Mouse (Mus musculus) limb, embryonic 13.5 days (tissue): ENCODE measurements around the gene Rundc1. TPM values are rescaled to one million over a fixed set of nuclear protein-coding genes. Genes with fewer than 3 reads are reported as not detected.
"Not testable (repeated sequence)": the region's sequence is repeated elsewhere in the genome, so short reads cannot be mapped to it uniquely, and the experiment has no call there.

Experiments
- ATAC-seq: fragments of 200-750 bp; cut with Nextera tagmentation; 2 replicates; pipeline ENCODE4 v1.8.0; 2017; ENCODE audit warnings: low read depth, moderate number of reproducible peaks, moderate TSS enrichment; ENCODE audit not compliant: low FRiP score
- H3K27ac ChIP-seq: fragments of 300-500 bp; sonication (generic); 2 replicates; pipeline ENCODE4 v1.5.1; 2015; ENCODE audit warnings: inconsistent platforms, mild to moderate bottlenecking, moderate library complexity
- H3K27me3 ChIP-seq: fragments of 300-500 bp; sonication (generic); 2 replicates; pipeline ENCODE4 v1.6.1; 2015; ENCODE audit warnings: mild to moderate bottlenecking, inconsistent platforms
- H3K36me3 ChIP-seq: fragments of 300-500 bp; sonication (generic); 2 replicates; pipeline ENCODE4 v1.6.1; 2015; ENCODE audit warnings: inconsistent platforms, mild to moderate bottlenecking, moderate library complexity
- H3K4me1 ChIP-seq: fragments of 300-500 bp; sonication (generic); 2 replicates; pipeline ENCODE4 v1.6.1; 2015; ENCODE audit warnings: inconsistent platforms
- H3K4me2 ChIP-seq: fragments of 300-500 bp; sonication (generic); replicated peaks from 2 replicates; pipeline ENCODE4 v1.6.1; 2015; ENCODE audit warnings: inconsistent platforms, mild to moderate bottlenecking, moderate library complexity
- H3K4me3 ChIP-seq: fragments of 300-500 bp; sonication (generic); 2 replicates; pipeline ENCODE4 v1.5.1; 2015; ENCODE audit warnings: moderate library complexity, mild to moderate bottlenecking, inconsistent platforms
- H3K9ac ChIP-seq: fragments of 300-500 bp; sonication (generic); 2 replicates; pipeline ENCODE4 v1.6.1; 2015; ENCODE audit warnings: mild to moderate bottlenecking, inconsistent platforms
- H3K9me3 ChIP-seq: fragments of 300-500 bp; sonication (generic); 2 replicates; pipeline ENCODE4 v1.6.1; 2016; ENCODE audit warnings: inconsistent platforms
- WGBS: fragments of 180-500 bp; shearing (Covaris S2); methylation state at CpG from one replicate; pipeline ENCODE4 v1.1.7; 2015; 5-methylcytosine and 5-hydroxymethylcytosine counted together
- polyA plus RNA-seq: library from polyadenylated mRNA; unstranded; fragments of >200 nt; fragmentation: Nextera tagmentation; extraction: Ambion mirVana; gene quantifications from 2 replicates; pipeline ENCODE4 v1.2.1, GENCODE M21; 2015

The Rundc1 gene
- polyA plus RNA-seq, 1 experiment from 2014 or later = 19.3 TPM

DNA sequence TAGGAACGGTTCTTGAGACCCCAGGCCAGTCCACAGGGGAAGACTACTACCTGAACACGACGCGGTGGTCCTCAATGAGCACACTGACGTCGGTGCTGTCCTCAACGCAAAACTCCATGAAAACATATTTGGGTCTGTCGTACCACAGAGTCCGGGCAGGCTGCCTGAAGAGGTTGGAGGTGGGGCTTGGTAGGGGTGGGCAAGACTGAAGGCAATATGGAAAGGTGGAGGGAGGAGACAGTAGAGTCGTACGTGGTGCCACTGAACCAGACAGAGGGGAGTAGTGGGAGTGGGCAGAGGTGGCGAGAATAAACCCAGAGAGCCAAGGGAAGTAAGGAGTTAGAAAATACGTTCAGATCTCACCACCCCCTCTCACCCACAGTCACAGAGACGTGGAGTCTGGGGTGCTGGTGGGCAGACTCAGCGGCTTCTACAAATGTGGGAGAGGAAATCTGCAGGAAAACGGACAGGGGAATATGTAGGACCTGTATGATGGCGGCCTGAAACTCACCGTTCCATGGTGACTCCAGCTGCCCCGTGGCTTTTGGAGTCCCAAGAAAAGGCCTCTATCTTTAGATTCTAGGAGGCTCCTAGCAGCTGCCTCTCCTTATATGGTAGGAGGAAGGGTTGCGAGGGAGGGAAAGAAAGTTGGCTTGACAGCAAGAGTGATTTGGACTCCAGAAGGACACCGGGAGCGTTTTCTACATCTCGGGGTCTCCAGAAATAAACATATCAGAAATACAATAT, 607 bp upstream of the Rundc1 start, which contains the start of gene Gm27029:
Gene Gm27029, minus strand, starts transcription at position 692 of the 747 bp plus-strand sequence.
- Histone ChIP-seq H3K27ac (peak within 1 kb of the TSS; percentile 65; the same call in 1 of the 2 replicates), H3K27me3 (no peaks in the 10 kb centered on the region), H3K36me3 (peaks cover under 1% of the 10 kb centered on the region), H3K4me1 (peaks cover 27% of the 10 kb centered on the region), H3K9ac (peak within 1 kb of the TSS; percentile 79), H3K4me2 (peak within 1 kb of the TSS; percentile 95), H3K9me3 (no peaks in the 10 kb centered on the region), H3K4me3 (peak within 1 kb of the TSS; percentile 75)
- 4% methylated on average over 23 of the region's 23 CpGs for WGBS
- ATAC-seq = peak; percentile 66

DNA sequence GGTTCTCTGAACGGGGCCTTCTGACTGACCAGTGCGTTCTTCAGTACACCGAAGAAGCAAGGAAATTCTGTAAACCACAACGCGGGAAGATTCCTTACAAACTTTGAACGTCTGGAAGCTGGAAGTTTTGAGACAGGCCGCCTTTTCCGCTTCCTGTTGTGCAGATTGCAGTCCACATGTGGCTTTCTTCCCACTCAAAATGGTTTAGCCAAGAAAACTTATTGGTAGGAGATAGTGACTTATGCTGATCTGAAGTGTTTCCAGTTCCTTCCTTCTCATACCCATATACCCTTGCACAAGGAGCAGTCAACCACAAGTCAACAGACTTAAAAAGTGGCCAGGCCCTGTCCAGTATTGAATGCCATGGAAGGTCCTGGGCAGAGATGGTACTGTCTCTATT, 1.3 kb downstream of the Rundc1 start:
- H3K4me3 ChIP-seq = peak overlapping the region; percentile 75
- peak overlapping the region; percentile 79 for H3K9ac ChIP-seq
- peaks cover 20% of the 10 kb centered on the region for H3K36me3 ChIP-seq
- WGBS = 62% methylated on average over 8 of the region's 8 CpGs
- H3K4me2 ChIP-seq = peak overlapping the region; percentile 95
- H3K4me1 ChIP-seq = peaks cover 27% of the 10 kb centered on the region
- ATAC-seq = no peak
- H3K27ac ChIP-seq = no peak overlapping the region
- H3K27me3 ChIP-seq = no peaks in the 10 kb centered on the region
- H3K9me3 ChIP-seq = no peaks in the 10 kb centered on the region

DNA sequence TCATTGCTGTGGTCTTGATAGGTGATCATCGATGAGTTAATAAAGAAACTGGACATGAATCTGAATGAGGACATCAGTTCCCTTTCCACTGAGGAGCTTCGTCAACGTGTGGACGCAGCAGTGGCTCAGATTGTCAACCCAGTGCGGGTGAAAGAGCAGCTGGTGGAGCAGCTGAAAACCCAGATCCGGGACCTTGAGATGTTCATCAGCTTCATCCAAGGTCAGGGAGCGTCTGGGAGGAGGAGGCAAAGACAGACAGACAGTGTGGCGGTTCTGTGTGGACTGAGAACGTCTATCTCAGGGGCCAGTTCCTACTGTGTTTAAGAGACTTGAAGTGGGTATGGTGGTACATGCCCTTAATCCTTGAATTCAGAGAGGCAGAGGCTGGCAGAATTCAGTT, 6.4 kb downstream of the Rundc1 start:
- 90% methylated on average over 9 of the region's 9 CpGs for WGBS
- ATAC-seq = no peak
- no peak overlapping the region for H3K9ac ChIP-seq
- no peak overlapping the region for H3K4me3 ChIP-seq
- H3K27me3 ChIP-seq = no peaks in the 10 kb centered on the region
- H3K27ac ChIP-seq = no peak overlapping the region
- H3K4me2 ChIP-seq = no peak overlapping the region
- peaks cover 8% of the 10 kb centered on the region for H3K4me1 ChIP-seq
- peaks cover 67% of the 10 kb centered on the region for H3K36me3 ChIP-seq
- no peaks in the 10 kb centered on the region for H3K9me3 ChIP-seq

DNA sequence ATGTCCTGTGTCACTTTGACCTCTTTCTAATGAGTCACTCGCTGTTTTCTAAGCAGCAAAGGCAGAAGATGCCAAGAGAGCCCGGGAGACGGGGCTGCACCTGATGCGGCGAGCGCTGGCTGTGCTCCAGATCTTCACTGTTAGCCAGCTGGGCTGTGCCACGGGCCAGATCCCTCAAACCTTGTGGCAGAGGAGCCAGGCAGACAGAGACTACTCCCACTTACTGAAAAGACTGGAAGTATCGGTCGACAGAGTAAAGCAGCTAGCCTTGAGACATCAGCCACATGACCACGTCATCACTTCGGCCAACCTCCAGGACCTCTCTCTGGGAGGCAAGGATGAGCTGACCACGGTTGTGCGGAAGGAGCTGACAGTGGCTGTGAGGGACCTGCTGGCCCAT, 8.5 kb downstream of the Rundc1 start:
- H3K4me1 ChIP-seq = no peaks in the 10 kb centered on the region
- H3K27ac ChIP-seq = no peak overlapping the region
- H3K27me3 ChIP-seq = no peaks in the 10 kb centered on the region
- no peak overlapping the region for H3K9ac ChIP-seq
- 90% methylated on average over 13 of the region's 13 CpGs for WGBS
- no peak overlapping the region for H3K4me2 ChIP-seq
- no peak overlapping the region for H3K4me3 ChIP-seq
- H3K9me3 ChIP-seq = no peaks in the 10 kb centered on the region
- ATAC-seq = no peak
- peaks cover 67% of the 10 kb centered on the region for H3K36me3 ChIP-seq

DNA sequence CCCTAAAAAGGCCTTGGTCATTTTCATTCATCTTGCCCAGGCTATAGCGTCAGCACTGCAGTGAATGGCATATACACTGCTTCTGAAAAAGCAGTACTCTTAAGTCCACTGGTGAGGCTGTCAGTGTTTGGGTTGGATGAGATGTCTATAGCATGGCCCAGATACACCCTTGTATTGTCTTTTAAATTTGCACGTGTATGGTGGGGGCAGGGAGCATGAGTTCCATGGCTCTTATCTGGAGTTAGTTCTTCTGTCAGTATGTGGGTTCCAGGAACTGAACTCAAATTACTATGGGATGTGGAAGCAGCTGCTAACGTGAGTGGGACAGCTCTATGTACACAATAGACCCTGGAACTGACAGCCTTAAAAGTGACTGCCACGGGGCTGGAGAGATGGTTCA, 10.9 kb downstream of the Rundc1 start:
- whole genome bisulfite sequencing = 86% methylated on average over 4 of the region's 4 CpGs

DNA sequence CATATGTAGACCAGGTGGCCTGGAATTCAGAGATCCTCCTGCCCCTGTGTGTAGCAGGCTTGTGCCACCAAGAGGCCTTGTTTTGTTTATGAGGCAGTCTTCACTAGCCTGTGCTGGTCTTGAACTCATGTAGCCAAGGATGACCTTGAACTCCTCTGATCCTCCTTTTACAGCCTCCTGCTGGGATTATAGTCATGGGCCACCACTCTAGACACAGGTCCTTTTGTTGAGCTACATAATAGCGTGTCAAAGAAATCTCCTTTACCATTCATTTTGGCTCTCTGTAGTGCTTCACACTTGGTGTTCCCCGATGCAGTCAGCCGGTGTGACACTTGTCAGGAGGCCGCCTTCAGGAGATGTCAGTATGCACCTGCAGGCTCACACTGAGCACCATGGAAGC, 12.0 kb downstream of the Rundc1 start:
- H3K4me2 ChIP-seq = no peak overlapping the region
- H3K4me1 ChIP-seq = no peaks in the 10 kb centered on the region
- no peak for ATAC-seq
- 85% methylated on average over 4 of the region's 4 CpGs for WGBS
- H3K36me3 ChIP-seq = peaks cover 40% of the 10 kb centered on the region
- H3K9ac ChIP-seq = no peak overlapping the region
- no peak overlapping the region for H3K4me3 ChIP-seq
- H3K27ac ChIP-seq = no peak overlapping the region
- H3K9me3 ChIP-seq = no peaks in the 10 kb centered on the region
- H3K27me3 ChIP-seq = no peaks in the 10 kb centered on the region

More for the DNA sequence above, 10.9 kb downstream of the Rundc1 start:
- H3K36me3 ChIP-seq = peaks cover 51% of the 10 kb centered on the region
- no peak overlapping the region for H3K27ac ChIP-seq
- no peaks in the 10 kb centered on the region for H3K9me3 ChIP-seq
- H3K4me3 ChIP-seq = no peak overlapping the region
- H3K9ac ChIP-seq = no peak overlapping the region
- H3K4me2 ChIP-seq = no peak overlapping the region
- no peaks in the 10 kb centered on the region for H3K4me1 ChIP-seq
- no peaks in the 10 kb centered on the region for H3K27me3 ChIP-seq
- no peak for ATAC-seq

DNA sequence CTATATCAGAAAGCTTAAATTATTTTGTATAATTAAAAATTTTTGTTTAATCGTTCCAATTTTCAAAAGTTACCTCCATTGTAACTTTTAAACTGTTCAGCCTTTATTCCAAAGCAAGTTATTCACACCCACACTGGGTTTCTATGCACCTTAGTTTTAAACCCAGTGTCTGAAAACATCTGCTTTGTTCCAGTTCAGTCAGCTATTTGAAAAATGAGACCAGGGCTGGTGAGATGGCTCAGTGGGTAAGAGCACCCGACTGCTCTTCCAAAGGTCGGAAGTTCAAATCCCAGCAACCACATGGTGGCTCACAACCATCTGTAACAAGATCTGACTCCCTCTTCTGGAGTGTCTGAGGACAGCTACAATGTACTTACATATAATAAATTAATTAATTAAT, 13.1 kb downstream of the Rundc1 start:
- not testable (repeated sequence) for ATAC-seq, H3K9me3 ChIP-seq, H3K4me2 ChIP-seq, H3K27me3 ChIP-seq, H3K4me1 ChIP-seq, H3K27ac ChIP-seq, H3K4me3 ChIP-seq, H3K9ac ChIP-seq
- H3K36me3 ChIP-seq = peaks cover 31% of the 10 kb centered on the region
- 54% methylated on average over 3 of the region's 3 CpGs for WGBS

DNA sequence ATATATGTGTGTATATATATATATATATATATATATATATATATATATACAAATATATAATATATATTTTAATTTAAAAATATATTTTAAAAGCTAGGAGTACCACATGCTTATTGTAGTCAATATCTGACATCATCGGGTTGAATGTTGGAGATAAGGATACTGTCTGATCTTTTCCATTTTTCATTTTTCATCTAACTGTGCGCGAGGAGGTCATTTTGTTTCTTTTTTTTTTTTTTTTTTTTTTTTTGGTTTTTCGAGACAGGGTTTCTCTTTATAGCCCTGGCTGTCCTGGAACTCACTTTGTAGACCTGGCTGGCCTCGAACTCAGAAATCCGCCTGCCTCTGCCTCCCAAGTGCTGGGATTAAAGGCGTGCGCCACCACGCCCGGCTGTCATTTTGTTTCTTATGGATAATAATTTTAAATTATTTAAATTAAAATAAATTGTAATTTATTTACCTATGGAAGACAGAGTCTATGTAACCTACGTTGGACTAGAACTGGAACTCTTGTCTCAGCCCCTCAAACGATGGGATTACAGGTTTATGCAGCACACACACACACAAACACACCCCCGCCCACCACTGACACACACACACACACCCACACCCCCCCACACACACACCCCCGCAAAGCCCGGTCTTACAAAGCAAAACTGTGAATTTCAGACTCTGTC, 16.7 kb downstream of the Rundc1 start:
- H3K9ac ChIP-seq, H3K27me3 ChIP-seq, H3K9me3 ChIP-seq, ATAC-seq, H3K27ac ChIP-seq: not testable (repeated sequence)
- peak overlapping the region; percentile 85 for H3K4me3 ChIP-seq
- 36% methylated on average over 15 of the region's 15 CpGs for WGBS
- peaks cover 20% of the 10 kb centered on the region for H3K4me1 ChIP-seq
- peaks cover 24% of the 10 kb centered on the region for H3K36me3 ChIP-seq
- peak overlapping the region; percentile 57 for H3K4me2 ChIP-seq

DNA sequence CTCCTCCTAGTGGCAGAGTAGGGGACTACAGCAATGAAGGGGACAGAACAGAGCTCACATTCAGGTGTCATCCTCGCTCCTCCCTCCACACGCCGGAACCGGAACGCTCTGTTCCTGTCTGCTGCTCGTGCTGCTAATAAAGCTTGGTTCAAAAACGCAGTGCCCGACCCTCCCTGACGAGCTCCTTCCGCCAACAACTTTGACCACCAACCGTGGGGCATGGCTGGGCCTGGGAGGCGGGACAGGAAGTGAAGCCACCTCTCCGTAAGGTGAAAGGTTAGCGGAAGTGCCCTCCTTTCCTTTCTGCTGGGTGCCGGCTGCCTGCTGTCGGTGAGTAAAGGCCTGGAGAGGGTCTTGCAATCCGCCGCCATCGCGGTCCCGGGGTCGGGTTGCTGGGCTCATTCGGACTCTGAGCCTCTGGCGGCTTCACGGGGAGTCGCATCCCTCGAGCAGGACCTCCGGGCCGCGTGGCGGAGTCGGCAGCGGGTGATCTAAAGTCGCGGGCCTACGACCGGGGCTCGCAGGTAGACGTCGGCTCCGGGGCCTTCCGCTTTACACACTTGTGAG, 17.3 kb downstream of the Rundc1 start, which contains the start of gene Rpl27:
Gene Rpl27, plus strand, starts transcription at position 172 of the 567 bp plus-strand sequence.
- ATAC-seq = peak; percentile 100
- H3K36me3 ChIP-seq = peaks cover 27% of the 10 kb centered on the region
- under 1% methylated on average over 42 of the region's 42 CpGs for WGBS
- H3K4me2 ChIP-seq = peak within 1 kb of the TSS; percentile 96
- H3K9ac ChIP-seq = peak within 1 kb of the TSS; percentile 98
- H3K4me3 ChIP-seq = peak within 1 kb of the TSS; percentile 85
- H3K27ac ChIP-seq = peak within 1 kb of the TSS; percentile 95
- no peaks in the 10 kb centered on the region for H3K9me3 ChIP-seq
- H3K27me3 ChIP-seq = no peaks in the 10 kb centered on the region
- peaks cover 20% of the 10 kb centered on the region for H3K4me1 ChIP-seq

DNA sequence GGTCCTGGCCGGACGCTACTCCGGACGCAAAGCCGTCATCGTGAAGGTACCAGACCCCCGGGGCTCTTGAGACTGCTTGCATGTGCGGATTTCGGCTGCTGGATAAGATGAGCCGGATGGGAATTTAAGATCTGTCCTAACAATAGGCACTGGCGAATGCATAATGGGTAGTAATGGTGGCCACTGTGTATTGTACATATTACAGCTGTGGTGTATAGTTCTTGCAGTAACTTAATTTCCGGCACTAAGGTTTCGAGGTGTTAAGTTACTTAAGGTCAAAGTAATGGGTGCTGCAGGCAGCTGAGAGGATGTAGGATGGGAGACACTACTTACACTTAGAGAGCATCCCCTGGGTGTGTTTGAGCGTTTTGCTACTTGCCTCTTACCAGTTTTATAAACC, 17.9 kb downstream of the Rundc1 start:
- Histone ChIP-seq H3K4me3 (peak overlapping the region; percentile 85), H3K36me3 (peaks cover 27% of the 10 kb centered on the region), H3K4me1 (peaks cover 20% of the 10 kb centered on the region), H3K9me3 (no peaks in the 10 kb centered on the region), H3K9ac (peak overlapping the region; percentile 98), H3K4me2 (peak overlapping the region; percentile 96), H3K27me3 (no peaks in the 10 kb centered on the region), H3K27ac (peak overlapping the region; percentile 95)
- under 1% methylated on average over 14 of the region's 14 CpGs for WGBS
- ATAC-seq = 0 out of 2 replicates have a peak, but pooled peaks have one; percentile 0

DNA sequence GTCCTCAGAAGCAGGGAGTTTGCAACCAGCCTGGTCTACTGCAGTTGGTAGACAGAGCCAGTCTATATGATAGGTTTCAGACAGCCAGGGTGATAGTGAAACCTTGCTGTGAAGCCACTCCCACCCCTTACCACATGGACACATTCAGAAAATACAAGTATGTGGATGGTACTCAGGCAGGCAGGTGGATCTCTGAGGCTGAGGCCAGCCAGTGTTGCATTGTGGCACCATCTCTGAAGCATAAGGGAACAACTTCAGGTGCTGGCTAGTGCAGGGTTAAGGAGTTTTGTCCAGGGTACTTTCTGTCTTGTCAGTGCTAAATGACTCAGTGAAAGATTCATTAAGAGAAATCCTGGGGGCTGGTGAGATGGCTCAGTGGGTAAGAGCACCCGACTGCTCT, 21.4 kb downstream of the Rundc1 start:
- Histone ChIP-seq H3K9me3 (no peaks in the 10 kb centered on the region), H3K27ac (no peak overlapping the region), H3K4me2 (no peak overlapping the region), H3K9ac (no peak overlapping the region), H3K36me3 (peaks cover 27% of the 10 kb centered on the region), H3K27me3 (no peaks in the 10 kb centered on the region), H3K4me1 (peaks cover 33% of the 10 kb centered on the region), H3K4me3 (no peak overlapping the region)
- ATAC-seq = no peak
- 81% methylated on average over 1 of the region's 1 CpGs for WGBS

DNA sequence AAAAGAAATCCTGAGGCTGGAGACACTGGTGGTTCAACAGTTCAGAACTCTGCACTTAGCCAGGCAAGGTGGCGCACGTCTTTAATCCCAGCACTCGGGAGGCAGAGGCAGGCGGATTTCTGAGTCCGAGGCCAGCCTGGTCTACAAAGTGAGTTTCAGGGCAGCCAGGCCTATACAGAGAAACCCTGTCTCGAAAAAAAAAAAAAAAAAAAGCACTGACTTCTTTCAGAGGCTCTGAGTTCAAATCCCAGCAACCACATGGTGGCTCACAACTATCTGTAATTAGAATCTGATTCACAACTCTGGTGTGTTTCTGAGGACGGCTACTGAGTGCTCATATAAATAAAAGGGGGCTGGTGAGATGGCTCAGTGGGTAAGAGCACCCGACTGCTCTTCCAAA, 22.0 kb downstream of the Rundc1 start:
- WGBS = 90% methylated on average over 8 of the region's 8 CpGs
- H3K27me3 ChIP-seq = not testable (repeated sequence)

More for the DNA sequence above, 22.0 kb downstream of the Rundc1 start:
- H3K4me3 ChIP-seq, H3K9ac ChIP-seq, ATAC-seq, H3K27ac ChIP-seq, H3K9me3 ChIP-seq, H3K4me2 ChIP-seq: not testable (repeated sequence)
- Histone ChIP-seq H3K36me3 (peaks cover 27% of the 10 kb centered on the region), H3K4me1 (peaks cover 33% of the 10 kb centered on the region)
